Mouse (Mus musculus) CD4-positive, CD25-positive, alpha-beta regulatory T cell, adult 2 months (primary cell): ENCODE data around the gene Calm3.
"Not testable (repeated sequence)": the region's sequence is repeated elsewhere in the genome, so short reads cannot be mapped to it uniquely, and the experiment has no call there.

ENCODE experiments used
- DNase-seq: peaks from one replicate; pipeline ENCODE4 v3.0.0-alpha.2; 2012; ENCODE audit warnings: low read depth, low spot score

The Calm3 gene

DNA sequence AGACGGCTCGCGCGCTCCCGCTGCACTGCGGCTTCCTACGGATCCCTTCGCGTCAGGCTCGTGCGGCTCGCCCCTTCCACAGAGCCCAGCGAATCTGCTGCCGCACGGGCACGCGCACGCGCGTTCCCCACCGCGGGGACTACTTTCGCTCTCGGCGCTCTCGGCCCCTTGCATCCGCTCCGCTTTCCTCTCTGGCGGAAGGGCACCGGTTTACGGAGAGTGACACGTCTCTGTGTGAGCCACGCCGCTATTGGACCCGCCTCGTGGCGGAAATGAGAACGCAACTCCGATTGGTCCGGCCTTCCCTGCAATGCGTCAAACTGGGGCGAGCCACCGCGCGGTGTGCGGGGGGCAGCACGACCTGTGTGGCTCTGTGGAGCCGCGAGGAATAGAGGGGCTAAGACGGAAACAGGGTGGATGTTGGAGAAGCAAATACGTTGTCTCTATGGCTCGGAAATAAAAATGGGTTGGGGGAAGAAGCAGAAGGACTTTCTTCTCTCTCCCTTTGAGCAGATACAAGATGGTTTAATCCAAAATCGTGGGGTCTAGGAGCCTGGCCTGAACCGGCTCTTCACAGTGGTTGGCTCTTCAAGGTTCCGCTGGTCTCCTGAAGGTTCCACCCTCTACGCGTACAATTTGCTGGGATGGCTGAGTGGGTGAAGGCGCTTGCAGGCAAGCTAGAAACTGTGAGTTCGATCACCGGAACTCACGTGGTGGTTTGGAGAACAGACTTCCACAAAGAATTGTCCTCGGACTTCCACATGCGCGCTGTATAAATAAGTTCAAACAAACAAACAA lies at the start of gene Calm3:
Calm3 (minus strand) TSS at position 78 of the 798 bp plus-strand sequence.
- DNase-seq = peak; percentile 100

DNA sequence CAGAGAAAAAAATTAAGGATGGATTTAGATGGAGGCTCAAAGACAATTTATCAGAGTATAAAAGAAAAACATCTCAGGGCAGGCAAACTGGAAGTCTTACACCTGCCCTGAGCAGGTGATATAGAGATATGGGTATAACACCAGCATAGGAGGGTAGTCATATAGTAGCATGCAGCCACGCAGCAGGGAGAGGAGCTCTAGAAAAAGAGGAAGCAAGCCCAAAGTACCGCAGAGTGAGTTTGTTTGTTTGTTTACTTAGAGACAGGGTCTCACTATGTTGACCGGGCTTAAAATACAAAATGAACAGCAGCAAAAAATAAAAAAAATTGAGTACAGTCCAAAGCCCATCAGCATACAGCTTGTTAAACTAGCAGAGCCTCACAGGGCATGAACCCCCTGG lies 47.2 kb upstream of the Calm3 start:
- DNase-seq = no peak

DNA sequence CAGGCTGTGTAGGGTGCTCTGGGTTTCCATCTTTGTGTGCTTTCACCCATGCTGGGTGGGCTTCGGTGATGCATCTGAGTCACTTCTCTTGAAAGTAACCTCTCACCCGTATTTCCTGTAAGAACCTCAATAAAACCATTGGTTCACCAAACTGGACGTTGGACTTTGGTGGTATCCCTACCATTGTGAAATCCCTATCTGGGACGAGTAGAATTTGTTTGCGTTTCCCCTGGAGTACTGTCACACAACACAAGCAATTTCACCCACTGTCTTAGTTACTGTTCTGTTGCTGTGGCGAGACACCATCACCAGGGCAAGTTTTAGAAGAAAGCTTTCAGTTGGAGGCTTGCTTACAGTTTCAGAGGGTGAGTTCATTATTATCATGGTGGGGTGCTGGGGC lies 44.5 kb upstream of the Calm3 start:
- DNase-seq = no peak

DNA sequence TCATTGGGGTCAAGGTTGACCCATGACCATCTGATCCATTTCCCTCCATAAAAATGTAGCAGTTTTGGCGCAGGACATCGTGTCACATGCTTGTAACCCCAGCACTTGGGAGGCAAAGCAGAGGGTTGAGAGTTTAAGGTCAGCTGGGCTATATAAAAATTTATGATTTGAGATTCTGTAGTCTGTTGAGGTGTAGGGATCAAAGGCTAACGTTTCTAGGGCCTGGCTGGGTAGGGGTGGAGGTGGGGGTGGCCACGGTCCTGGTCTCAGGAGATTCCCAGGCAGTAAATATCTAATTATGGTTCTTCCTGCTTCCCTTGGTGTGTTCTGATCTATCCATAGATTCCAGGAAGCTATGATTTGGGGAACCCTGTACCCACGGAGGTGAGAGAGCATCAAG lies 37.8 kb upstream of the Calm3 start:
- DNase-seq = no peak

DNA sequence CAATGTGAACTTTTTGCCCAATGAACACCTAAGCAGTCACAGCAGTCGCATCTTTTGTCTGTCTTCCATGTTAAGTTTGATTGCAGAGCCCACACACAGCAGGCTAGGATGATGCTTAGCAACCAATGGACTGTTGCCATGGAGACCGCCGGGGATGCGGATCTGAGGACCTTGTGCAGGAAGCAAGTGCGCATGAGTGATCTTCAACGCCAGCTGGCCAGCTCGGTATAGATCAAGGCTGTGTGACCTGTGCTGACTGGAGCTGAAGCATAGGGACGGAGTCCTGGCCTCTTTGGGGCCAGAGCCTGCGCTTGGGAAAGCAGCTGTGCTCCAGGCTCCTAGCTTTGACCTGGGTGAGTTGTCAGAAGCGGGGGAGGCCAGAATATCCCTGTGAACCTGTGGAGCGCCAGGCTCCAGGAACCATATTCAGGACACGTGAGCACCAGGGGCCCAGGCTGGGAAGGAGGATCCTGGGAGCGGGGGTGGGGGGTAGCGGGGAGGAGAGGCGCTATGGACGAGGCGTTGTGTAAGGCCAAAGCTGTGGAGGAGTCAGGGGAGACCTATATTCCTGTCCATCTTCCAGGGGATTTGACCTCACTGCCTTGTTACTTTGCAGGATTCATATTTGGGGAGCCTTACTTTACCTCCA lies 35.7 kb upstream of the Calm3 start, which contains the start of gene Pnmal1:
Pnmal1 (plus strand) TSS at position 141 of the 649 bp plus-strand sequence.
- no peak for DNase-seq

DNA sequence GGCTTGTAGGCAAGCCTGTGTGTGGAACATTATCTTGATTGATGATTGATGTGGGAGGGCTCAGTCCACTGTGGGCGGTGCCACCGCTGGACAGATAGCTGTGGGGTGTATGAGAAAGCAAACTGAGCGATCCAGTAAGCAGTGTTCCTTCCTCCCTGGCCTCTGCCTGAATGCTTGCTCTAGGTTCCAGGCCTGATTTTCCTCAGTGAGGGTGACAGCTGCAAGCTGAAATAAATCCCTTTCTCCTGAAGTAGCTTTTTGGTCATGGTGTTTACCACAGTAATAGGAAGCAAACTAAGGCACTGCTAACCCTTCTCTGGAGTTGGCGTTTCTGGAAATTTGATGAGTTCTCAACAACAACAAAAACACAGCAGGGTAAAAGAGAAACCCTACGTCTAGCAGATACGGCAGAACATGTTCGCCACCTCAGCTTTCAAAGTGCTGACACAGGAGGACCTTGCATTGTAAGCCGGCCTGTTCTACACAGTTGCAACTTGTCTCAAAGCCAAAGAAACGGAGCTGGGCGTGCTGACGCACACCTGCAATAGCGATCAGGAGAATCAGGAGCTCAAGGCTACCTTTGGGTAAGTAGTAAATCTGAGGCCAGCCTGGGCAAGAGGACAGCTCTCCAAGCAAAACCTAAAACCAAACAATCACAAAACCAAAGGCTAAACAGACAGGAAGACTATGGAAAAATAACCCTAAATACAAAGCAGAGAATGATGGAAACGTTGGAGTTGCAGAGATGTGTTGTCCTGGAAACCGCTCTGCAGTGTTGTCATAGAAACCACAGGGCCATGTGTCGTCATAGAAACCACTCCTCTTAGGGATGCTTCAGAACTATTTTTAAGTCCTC lies 32.7 kb upstream of the Calm3 start:
- no peak for DNase-seq

DNA sequence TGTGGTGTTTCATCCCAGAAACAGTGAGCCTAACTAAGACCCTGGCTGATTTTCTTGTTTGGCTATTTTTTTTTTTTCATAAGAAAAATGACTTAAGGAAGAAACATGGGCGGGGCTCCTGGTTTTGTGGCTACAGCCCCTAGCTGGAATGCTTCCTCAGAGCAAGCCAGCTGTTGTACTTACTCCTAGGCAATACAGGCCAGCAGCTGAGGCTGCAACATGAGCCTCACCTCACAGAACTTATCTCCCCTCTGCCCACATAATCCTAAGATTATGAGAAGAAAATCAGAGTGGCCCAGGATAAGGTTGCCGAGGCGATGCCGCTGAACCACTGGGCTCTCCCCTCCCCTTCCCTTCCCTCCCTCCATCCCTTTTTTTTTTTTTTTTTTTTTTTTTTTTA lies 31.8 kb upstream of the Calm3 start:
- DNase-seq = no peak

DNA sequence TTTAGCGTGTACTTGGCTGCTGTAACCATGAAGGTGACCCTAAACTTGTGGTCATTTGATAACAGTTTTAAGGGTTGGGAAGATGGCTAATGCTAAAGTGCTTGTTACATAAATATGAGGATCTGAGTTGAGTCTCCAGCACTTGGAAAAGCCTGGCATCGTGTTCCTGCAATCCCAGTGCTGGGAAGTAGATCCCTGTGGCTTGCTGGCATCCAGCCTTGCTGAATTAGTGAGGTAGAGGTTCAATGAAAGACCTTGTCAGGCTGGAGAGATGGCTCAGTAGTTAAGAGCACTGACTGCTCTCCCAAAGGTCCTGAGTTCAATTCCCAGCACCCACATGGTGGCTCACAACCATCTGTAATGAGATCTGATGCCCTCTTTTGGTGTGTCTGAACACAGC lies 29.9 kb upstream of the Calm3 start:
- DNase-seq = not testable (repeated sequence)

DNA sequence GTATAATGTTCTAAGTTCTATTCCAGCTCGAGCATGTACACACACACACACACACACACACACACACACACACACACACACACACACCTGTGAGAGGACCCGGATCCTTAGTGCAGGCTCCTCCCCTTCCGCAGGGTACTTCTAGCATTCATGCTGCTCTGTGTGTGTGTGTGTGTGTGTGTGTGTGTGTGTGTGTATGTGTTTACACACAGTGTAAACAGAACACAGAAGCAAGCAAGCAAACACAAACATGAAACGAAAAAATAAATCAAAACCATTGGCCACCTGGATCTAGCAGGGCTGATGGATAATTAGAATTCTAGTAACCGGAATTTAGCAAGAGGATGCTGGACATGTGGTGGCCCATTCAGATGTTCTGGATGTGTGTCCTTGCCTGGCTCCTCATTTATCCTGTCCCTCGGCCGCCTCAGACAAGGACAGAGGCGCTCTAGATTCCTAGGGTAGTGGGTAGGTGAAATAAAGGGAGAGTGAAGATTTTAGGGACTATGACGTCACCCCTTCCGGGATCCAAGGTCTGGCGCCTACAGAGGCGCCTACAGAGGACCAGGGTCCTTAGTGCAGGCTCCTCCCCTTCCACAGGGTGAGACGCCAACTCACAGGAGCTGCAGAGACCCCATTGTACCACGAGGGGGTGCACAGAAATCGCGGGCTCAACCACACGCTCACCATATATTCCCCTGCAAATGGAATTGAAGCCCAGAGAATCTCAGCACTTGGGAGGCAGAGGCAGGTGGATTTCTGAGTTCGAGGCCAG lies 27.1 kb upstream of the Calm3 start:
- peak; percentile 91 for DNase-seq

DNA sequence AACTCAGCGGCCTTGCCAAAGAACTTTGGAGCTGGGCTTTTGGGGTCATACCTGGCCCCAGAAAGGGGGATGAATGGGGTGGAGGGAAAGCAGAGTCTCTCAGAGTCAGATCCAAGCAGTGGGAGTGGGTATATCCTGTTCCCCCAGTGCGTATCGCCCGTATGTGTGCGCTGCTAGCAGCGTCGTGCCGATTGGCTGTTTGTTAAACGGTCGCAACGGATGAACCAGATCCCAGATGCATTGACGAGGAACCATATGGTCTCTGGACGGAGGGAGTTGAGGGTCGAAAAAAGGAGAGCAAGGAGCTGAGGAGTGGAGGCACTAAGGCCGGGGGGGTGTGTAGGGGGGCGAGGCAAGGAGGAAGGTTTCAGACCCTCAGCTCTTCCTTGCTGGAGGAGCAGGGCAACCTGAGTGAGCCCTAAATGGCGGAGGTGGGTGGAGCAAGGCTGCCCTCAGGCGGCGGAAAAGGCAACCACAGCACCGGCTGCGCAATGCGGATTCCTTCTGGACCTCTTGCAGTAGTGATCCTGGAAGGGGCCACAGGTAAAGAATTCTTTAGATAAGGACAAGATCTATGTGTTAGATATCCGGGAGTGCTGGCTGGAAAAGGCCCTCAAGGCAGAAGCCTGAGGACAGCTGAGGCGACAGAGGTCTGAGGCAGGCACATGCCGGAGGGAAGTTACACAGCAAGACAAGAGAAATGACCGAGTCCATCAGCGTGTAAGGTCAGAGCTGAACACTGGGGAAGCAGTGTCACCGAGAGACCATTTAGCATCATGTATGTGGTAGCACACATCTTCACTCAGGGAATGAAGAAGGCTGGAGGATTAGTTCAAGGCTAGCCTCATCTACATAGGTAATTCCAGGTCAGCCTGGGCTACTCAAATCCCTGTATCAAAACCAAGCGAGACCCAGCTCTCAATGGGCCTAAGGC lies 26.3 kb upstream of the Calm3 start:
- peak; percentile 86 for DNase-seq

DNA sequence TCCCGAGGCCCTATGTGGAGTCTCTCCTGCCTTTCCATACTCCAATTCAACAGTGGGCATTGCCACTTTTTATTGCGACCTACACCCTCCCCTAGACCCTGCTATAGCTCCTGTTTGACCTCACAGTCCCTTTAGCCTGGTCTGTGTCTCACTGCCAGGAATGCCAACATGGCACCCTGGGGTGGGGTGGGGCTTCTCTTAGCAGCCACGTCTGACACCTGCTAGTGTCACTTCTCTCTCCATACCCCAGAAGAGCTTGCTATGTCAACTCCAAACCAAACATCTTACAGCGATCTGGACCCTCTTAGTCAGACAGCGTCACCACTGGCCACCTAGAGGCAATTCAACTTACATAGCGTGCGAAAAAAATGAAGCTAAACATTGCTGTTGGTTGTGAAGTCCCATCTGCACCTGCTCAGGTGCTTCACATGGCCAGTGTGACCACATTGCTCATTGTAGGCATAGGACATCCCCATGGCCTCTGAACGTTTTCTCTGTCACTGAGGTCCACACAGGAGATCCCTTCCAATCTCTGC lies 25.1 kb upstream of the Calm3 start:
- DNase-seq = no peak

DNA sequence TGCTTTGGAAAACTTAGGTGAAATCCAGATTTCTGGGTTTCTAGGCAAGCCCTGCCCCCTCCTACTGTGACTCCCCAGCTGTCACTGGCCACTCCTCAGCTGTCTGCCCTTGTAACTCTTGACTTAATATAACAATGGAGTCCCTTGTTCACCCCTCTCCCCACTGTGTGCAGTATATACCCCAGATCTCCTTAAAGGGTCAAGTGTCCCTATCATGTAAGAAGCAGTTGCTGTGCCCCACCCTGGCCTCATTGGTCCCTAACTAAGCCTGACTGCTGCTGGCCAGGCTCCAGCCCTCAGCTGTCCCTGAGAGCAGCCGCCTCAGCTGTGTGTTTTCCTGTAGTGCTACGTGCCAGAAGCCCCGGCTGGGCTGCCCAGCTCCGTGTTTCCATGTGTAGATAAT lies 24.0 kb upstream of the Calm3 start:
- no peak for DNase-seq

DNA sequence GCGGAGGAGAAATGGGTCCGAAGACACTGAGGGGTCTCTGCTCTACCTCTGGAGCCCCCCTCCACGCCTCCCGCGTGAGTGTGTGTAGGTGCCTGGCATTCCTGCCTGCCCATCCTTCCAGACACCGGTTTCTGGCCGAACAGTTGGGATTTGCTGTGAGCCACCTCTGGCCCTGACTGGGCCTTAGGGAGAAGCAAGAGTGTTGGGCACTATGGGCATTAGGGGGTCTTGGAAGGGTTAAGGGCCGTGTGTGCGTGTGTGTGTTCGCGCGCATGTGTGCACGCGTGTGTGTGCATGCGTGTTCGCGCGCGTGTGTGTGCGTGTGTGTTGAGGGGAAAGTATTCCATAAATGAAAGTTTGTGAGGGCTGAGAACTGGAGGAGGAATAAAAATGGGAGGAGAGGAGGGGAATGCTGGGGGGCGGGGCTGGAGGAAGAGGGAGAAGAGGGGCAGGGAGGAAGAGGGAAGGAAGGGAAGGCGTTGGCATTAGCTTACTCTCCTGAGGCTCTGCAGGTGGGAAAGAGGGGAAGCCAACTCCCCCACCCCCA lies 23.5 kb upstream of the Calm3 start:
- DNase-seq = no peak

DNA sequence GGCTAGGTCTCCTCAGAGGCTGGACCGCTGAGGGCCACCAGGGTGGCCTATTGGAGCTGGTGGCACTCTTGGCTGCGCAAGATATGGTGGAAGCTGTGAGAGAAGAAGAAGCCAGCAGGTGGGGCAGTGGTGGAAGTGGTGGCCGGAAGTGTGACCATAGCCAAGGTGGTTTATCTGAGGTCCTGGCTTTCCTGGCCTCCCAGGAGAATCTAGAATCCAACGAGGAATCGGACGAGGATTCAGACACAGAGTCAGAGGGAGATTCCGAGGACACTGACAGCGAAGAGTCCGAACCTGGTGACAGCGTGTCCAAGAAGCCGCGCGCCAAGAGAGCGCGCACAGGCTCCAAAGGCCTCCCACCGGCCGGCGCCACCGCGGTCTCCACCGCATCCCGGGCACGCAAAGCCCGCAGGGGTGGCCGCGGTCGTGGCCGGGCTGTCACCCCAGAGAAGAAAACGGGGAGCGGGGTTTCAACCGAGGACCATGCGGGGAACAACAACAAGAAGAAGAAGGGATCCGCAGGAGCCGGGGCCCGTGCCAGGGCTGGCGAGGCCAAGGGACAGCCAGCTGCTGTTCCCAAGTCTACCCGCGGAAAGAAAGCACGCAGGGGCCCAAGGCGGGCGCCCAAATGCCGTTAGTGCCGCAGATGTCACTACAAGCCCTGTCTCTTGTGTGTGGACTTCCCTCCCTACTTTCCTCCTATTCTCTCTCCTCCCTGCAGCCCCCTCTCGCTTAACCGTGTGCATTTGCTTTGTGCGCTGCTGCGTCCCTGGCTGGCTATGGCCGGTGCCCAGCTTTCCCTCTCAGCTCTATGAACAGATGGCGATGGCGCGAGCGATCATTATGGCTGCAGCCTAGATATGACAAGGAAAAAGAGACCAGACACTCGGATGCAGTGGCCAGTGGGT lies 22.8 kb upstream of the Calm3 start:
- no peak for DNase-seq

DNA sequence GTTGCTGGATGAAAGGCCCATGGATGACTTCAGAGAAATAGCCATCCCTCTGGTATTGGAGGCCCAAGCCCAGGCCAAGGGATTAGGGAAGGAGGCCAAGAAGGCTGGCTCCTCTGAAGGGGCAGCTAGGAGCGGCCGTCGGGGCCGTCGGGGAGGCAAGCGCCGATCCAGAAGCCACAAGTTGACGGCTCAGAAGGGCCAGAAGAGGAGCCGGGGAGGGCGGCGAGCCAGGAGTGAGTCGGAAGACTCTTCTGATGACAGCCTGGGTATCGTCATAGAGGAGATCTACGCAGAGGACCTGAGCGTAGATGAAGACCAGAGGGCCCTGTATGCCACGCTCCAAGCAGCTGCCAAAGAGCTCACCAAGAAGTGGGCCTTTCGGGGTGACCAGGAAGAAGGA lies 21.5 kb upstream of the Calm3 start:
- DNase-seq = no peak

DNA sequence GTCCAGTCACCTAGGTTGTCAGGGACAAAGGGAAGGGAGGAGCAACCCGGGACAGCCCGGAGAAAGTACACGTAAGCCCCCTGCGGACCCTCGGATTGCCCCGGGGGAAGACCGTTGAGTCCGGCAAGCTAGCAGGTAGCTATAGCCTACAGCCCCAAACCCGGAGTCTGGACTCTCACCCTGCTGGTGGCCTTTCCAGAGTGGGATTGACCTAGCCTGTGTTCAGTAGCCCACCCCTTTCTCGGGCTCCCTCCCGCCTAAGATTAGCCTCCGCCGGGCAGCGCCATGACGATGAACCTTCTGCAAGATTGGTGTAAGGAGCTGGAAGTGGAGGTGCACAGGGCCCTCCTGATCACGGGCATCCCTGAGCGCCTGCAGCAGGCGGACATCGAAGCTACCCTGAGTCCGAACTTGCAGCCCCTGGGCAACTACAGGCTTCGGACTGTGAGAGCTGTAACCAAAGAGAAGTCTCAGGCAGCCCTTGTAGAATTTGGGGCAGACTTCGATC lies 20.9 kb upstream of the Calm3 start:
- no peak for DNase-seq

DNA sequence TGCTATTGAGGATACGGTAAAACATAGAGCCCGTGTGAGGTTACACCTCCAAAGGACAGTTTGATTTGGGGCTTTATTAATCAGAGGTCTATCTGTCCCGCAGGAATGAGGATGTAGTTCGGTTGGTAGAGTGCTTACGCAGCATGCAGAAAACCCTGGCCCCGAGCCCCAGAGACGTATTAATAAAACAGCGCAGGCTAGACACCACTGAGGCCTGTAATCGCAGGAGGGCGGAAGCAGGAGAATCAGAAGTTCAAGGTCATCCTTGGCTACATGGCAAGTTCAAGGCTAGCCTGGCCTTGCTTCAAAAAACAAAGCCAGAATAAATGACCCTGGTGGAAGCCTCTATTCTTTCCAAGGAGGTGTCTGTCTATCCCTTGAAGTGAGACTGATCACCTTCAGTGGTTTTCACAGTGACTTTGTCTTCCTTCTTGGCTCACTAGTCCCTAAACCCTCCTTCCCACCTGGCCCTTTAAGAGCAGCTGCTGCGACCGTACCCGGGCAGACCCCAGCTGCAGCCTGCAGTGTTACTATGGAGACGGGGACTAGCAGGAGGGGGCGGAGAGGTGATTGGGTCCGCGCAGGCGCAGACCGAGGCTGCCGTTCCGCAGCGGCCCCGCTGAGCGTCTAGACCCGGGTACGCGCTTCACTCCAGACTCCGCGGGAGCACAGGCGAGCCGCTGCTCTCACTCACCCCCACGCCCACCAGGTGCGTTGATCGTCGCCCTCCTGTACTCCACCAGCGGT lies 20.3 kb upstream of the Calm3 start, which contains the start of gene Pnmal2:
Pnmal2 (plus strand) TSS at position 622 of the 747 bp plus-strand sequence.
- peak; percentile 79 for DNase-seq

DNA sequence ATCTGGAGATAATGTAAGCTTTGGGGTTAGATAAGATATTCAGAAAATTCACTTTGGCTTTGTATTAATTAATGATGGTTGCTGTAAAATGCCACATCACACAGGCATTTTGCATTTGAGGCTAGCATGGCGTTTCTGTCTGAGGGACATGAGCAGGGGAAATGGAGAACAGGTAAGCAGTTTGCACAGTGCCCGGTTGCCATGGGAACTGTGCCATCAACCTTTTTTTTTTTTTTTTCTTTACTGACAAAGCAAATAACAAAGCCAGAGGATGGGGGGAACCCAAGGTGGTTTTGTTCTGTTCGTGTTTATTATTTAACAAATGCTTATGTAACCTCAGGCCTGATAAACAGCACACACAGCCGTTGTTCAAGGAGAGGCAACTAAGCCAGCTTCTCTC lies 18.9 kb upstream of the Calm3 start:
- DNase-seq = no peak
